Mouse (Mus musculus): ENCODE measurements around the gene Vav2. TPM values are rescaled to one million over a fixed set of nuclear protein-coding genes. Genes with fewer than 3 reads are reported as not detected.

Vav2 gene
- 13.4 and 15.1 TPM in 2 replicates for polyA plus RNA-seq (2015; fragmentation: Nextera tagmentation; extraction: Ambion mirVana)

- Histone ChIP-seq H3K4me2 (peak within 1 kb of the TSS; percentile 91), H3K27ac (peak within 1 kb of the TSS; percentile 93), H3K4me1 (replicated peaks) (peaks cover 49% of the 10 kb centered on the region), H3K9me3 (no peaks in the 10 kb centered on the region), H3K4me3 (peak within 1 kb of the TSS; percentile 91), H3K9ac (peak within 1 kb of the TSS; percentile 95), H3K36me3 (no peaks in the 10 kb centered on the region), H3K27me3 (0 out of 2 replicates have a peak, but pooled peaks cover 3% of the 10 kb centered on the region)
- WGBS: under 1% methylated on average over 52 of the region's 58 CpGs
- peak; percentile 82 for ATAC-seq (ENCODE audit: low FRiP score)
Measured at GRCm38 (mm10) chr2:27426855-27427457, at the start of gene Vav2. TSS of gene Vav2 (minus strand) at chr2:27427033.

GRCm38 (mm10) chr2:27475495-27476302, 48.9 kb upstream of the Vav2 start:
- H3K4me2 ChIP-seq: peak overlapping the region; percentile 96
- H3K4me3 ChIP-seq: peak overlapping the region; percentile 99
- H3K9ac ChIP-seq: peak overlapping the region; percentile 97
- H3K36me3 ChIP-seq: peaks cover 5% of the 10 kb centered on the region; the same call in 1 of the 2 replicates
- peak overlapping the region; percentile 97 for H3K27ac ChIP-seq
- H3K27me3 ChIP-seq: no peaks in the 10 kb centered on the region
- peak; percentile 99 for ATAC-seq (ENCODE audit: low FRiP score)
- peaks cover 48% of the 10 kb centered on the region for H3K4me1 ChIP-seq (replicated peaks)
- H3K9me3 ChIP-seq: no peaks in the 10 kb centered on the region
- under 1% methylated on average over 85 of the region's 96 CpGs for WGBS

GRCm38 (mm10) chr2:27474621-27475484, 48.0 kb upstream of the Vav2 start:
- Histone ChIP-seq H3K9me3 (no peaks in the 10 kb centered on the region), H3K36me3 (peaks cover 5% of the 10 kb centered on the region; the same call in 1 of the 2 replicates), H3K9ac (peak overlapping the region; percentile 97), H3K4me1 (replicated peaks) (peaks cover 56% of the 10 kb centered on the region), H3K27me3 (no peaks in the 10 kb centered on the region), H3K27ac (peak overlapping the region; percentile 97), H3K4me2 (peak overlapping the region; percentile 96), H3K4me3 (peak overlapping the region; percentile 99)
- ATAC-seq (ENCODE audit: low FRiP score): peak; percentile 59
- under 1% methylated on average over 66 of the region's 84 CpGs for WGBS

GRCm38 (mm10) chr2:27473911-27474310, 47.1 kb upstream of the Vav2 start:
- Histone ChIP-seq H3K9me3 (no peaks in the 10 kb centered on the region), H3K4me2 (peak overlapping the region; percentile 96), H3K27me3 (no peaks in the 10 kb centered on the region), H3K4me1 (replicated peaks) (peaks cover 66% of the 10 kb centered on the region), H3K36me3 (peaks cover 5% of the 10 kb centered on the region; the same call in 1 of the 2 replicates), H3K9ac (peak overlapping the region; percentile 97), H3K27ac (no peak overlapping the region), H3K4me3 (peak overlapping the region; percentile 99)
- ATAC-seq (ENCODE audit: low FRiP score): no peak
- WGBS: 29% methylated on average over 4 of the region's 4 CpGs

- Histone ChIP-seq H3K36me3 (peaks cover 5% of the 10 kb centered on the region; the same call in 1 of the 2 replicates), H3K9me3 (no peaks in the 10 kb centered on the region), H3K4me3 (peak overlapping the region; percentile 99), H3K4me1 (replicated peaks) (peaks cover 71% of the 10 kb centered on the region), H3K9ac (peak overlapping the region; percentile 97), H3K4me2 (peak overlapping the region; percentile 96), H3K27ac (no peak overlapping the region), H3K27me3 (no peaks in the 10 kb centered on the region)
- no peak for ATAC-seq (ENCODE audit: low FRiP score)
- WGBS: 81% methylated on average over 7 of the region's 7 CpGs
Measured at GRCm38 (mm10) chr2:27473061-27473765, 46.4 kb upstream of the Vav2 start.

- H3K9me3 ChIP-seq: no peaks in the 10 kb centered on the region
- no peak for ATAC-seq (ENCODE audit: low FRiP score)
- H3K4me3 ChIP-seq: no peak overlapping the region
- peaks cover 14% of the 10 kb centered on the region for H3K36me3 ChIP-seq
- H3K9ac ChIP-seq: 0 out of 2 replicates have a peak overlapping the region, but pooled peaks have one; percentile 8
- no peak overlapping the region for H3K4me2 ChIP-seq
- peaks cover 76% of the 10 kb centered on the region for H3K4me1 ChIP-seq (replicated peaks)
- H3K27ac ChIP-seq: no peak overlapping the region
- no peaks in the 10 kb centered on the region for H3K27me3 ChIP-seq
Measured at GRCm38 (mm10) chr2:27471170-27471584, 44.3 kb upstream of the Vav2 start.

GRCm38 (mm10) chr2:27470535-27470934, 43.7 kb upstream of the Vav2 start:
- 96% methylated on average over 2 of the region's 2 CpGs for WGBS
- Histone ChIP-seq H3K4me2 (no peak overlapping the region), H3K4me3 (no peak overlapping the region), H3K9me3 (no peaks in the 10 kb centered on the region), H3K4me1 (replicated peaks) (peaks cover 76% of the 10 kb centered on the region), H3K36me3 (peaks cover 20% of the 10 kb centered on the region), H3K27me3 (no peaks in the 10 kb centered on the region), H3K9ac (no peak overlapping the region), H3K27ac (no peak overlapping the region)
- ATAC-seq (ENCODE audit: low FRiP score): no peak

GRCm38 (mm10) chr2:27469991-27470355, 43.1 kb upstream of the Vav2 start:
- WGBS: 85% methylated on average over 3 of the region's 3 CpGs
- Histone ChIP-seq H3K27me3 (no peaks in the 10 kb centered on the region), H3K4me1 (replicated peaks) (peaks cover 76% of the 10 kb centered on the region), H3K9ac (no peak overlapping the region), H3K36me3 (peaks cover 24% of the 10 kb centered on the region), H3K4me2 (no peak overlapping the region), H3K4me3 (no peak overlapping the region), H3K9me3 (no peaks in the 10 kb centered on the region), H3K27ac (no peak overlapping the region)
- no peak for ATAC-seq (ENCODE audit: low FRiP score)

GRCm38 (mm10) chr2:27469292-27469990, 42.6 kb upstream of the Vav2 start:
- Histone ChIP-seq H3K4me1 (replicated peaks) (peaks cover 75% of the 10 kb centered on the region), H3K9ac (0 out of 2 replicates have a peak overlapping the region, but pooled peaks have one; percentile 9), H3K36me3 (peaks cover 24% of the 10 kb centered on the region), H3K27ac (no peak overlapping the region), H3K9me3 (no peaks in the 10 kb centered on the region), H3K4me2 (no peak overlapping the region), H3K27me3 (no peaks in the 10 kb centered on the region), H3K4me3 (no peak overlapping the region)
- 89% methylated on average over 4 of the region's 4 CpGs for WGBS
- no peak for ATAC-seq (ENCODE audit: low FRiP score)

- no peaks in the 10 kb centered on the region for H3K9me3 ChIP-seq
- WGBS: 94% methylated on average over 4 of the region's 4 CpGs
- H3K27me3 ChIP-seq: no peaks in the 10 kb centered on the region
- ATAC-seq (ENCODE audit: low FRiP score): no peak
- H3K4me2 ChIP-seq: no peak overlapping the region
- H3K36me3 ChIP-seq: peaks cover 82% of the 10 kb centered on the region
- H3K27ac ChIP-seq: no peak overlapping the region
- peaks cover 11% of the 10 kb centered on the region for H3K4me1 ChIP-seq (replicated peaks)
- H3K9ac ChIP-seq: no peak overlapping the region
- no peak overlapping the region for H3K4me3 ChIP-seq
Measured at GRCm38 (mm10) chr2:27462901-27463300, 36.1 kb upstream of the Vav2 start.

All from hindbrain, embryonic 13.5 days (tissue).